Mouse (Mus musculus): Measurements from ENCODE around the gene Plod3.

Gene Plod3

DNA sequence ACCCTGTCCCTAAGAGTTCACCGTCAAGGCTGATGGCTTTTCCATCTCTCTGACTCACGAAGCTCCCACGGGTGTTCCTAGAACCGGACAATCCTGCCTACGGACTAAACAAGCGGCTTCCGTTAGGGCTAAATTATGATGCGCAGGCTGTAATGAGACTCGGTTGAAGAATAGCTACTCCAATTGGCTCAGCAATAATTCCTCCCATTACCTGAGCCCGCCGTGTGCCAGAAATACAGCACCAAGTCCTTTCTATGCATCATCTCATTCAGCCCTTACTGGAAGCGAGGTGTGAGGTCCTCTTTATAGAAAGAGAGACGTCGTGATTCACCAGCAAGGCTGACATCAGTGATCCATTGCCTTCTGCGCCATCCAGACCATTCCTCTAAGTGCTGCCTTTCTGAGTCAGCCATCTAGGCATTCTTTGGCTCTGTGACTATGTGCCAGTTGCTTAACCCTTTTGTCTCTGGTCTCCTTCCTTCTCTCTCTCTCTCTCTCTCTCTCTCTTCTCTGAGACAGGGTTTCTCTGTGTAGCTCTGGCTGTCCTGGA lies 25.7 kb downstream of the Plod3 start:
- Histone ChIP-seq H3K4me3 (replicated peaks; ENCODE audit: low read length) (no peak overlapping the region), H3K4me1 (replicated peaks; ENCODE audit: low read depth, low read length) (peaks cover 22% of the 10 kb centered on the region), H3K27me3 (ENCODE audit: insufficient read depth, low read length) (0 out of 2 replicates have a peak, but pooled peaks cover 4% of the 10 kb centered on the region), H3K36me3 (ENCODE audit: insufficient read depth, low read length) (no peaks in the 10 kb centered on the region), H3K9me3 (ENCODE audit: low read length) (peaks cover 7% of the 10 kb centered on the region; the same call in 1 of the 2 replicates)
- TF ChIP-seq NANOG (IDR thresholded peaks at IDR 0.05; ENCODE audit: borderline replicate concordance, low read length) (no peak), CTCF (conservative IDR thresholded peaks at IDR 0.05; ENCODE audit: low read length) (no peak), POU5F1 (IDR thresholded peaks at IDR 0.05; ENCODE audit: borderline replicate concordance, low read length) (no peak)

DNA sequence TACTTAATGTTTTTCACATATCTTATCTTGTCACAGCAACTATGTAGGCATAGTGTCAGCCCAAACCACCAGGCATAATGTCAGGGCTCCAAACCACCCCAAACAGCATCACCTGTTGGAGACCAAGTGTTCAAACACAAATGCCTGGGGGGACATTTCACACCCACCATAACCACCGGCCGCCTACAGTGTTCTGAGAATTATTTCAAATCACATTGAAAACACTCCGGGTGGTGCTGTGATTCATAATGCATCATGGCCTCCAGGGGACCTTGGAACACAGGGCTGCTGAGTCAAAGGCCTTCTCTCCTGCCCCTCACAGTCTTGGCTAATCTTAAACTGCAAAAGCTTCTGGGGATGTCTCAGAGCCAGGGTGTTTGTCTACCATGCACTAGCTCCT lies 29.1 kb downstream of the Plod3 start:
- no peak for TF ChIP-seq NANOG (IDR thresholded peaks at IDR 0.05; ENCODE audit: borderline replicate concordance, low read length)
- TF ChIP-seq POU5F1 (IDR thresholded peaks at IDR 0.05; ENCODE audit: borderline replicate concordance, low read length), result no peak
- no peak for TF ChIP-seq CTCF (conservative IDR thresholded peaks at IDR 0.05; ENCODE audit: low read length)
- Histone ChIP-seq H3K9me3 (ENCODE audit: low read length) (peaks cover 7% of the 10 kb centered on the region; the same call in 1 of the 2 replicates), H3K4me3 (replicated peaks; ENCODE audit: low read length) (no peak overlapping the region)

DNA sequence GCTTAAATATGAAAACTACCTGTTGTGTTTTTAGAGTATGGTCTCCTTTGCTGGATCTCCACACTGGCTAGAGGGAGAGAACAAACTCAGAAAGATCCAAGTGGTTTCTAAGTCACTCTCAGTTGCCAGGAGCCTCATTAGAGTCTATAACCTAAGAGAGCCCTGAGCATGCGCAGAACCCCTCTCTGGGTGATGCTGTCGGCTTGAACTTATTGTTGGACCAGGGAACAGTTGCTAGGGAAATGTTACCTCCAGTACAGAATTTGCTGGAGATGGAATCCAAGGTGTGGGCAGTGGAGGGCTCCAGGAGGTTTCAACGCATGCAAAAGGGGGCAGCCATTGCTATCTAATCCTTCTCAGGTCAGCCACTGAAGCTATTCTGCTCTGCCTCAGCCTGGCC lies 37.5 kb downstream of the Plod3 start:
- Histone ChIP-seq H3K27me3 (ENCODE audit: insufficient read depth, low read length) (peaks cover 39% of the 10 kb centered on the region), H3K36me3 (ENCODE audit: insufficient read depth, low read length) (no peaks in the 10 kb centered on the region), H3K4me3 (replicated peaks; ENCODE audit: low read length) (no peak overlapping the region), H3K9me3 (ENCODE audit: low read length) (no peaks in the 10 kb centered on the region), H3K4me1 (replicated peaks; ENCODE audit: low read depth, low read length) (peaks cover 50% of the 10 kb centered on the region)
- TF ChIP-seq NANOG (IDR thresholded peaks at IDR 0.05; ENCODE audit: borderline replicate concordance, low read length) (no peak), POU5F1 (IDR thresholded peaks at IDR 0.05; ENCODE audit: borderline replicate concordance, low read length) (no peak), CTCF (conservative IDR thresholded peaks at IDR 0.05; ENCODE audit: low read length) (no peak)

More for the DNA sequence above, 29.1 kb downstream of the Plod3 start:
- peaks cover 9% of the 10 kb centered on the region for H3K4me1 ChIP-seq (replicated peaks; ENCODE audit: low read depth, low read length)
- no peaks in the 10 kb centered on the region for H3K36me3 ChIP-seq (ENCODE audit: insufficient read depth, low read length)
- 0 out of 2 replicates have a peak, but pooled peaks cover 4% of the 10 kb centered on the region for H3K27me3 ChIP-seq (ENCODE audit: insufficient read depth, low read length)

DNA sequence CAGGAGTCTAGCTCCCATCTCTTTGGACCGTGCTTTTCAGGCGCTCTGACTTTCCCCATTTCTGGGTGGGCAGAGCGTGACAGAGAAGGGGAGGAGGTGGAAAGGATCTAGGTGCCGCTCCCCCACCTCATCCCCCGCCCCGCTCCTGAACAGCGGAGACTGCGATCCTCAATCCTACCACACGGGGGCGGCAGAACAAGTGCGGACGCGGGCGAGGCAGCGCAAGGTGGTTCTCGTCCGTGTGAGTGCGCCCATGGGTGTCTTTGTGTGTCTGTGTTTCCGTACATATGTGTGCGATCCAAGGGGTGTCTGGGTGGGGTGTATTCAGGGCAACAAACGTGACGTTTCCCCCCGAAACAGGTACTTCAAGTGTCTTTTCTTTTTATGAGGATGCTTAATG lies 38.3 kb downstream of the Plod3 start:
- Histone ChIP-seq H3K4me1 (replicated peaks; ENCODE audit: low read depth, low read length) (peaks cover 54% of the 10 kb centered on the region), H3K9me3 (ENCODE audit: low read length) (no peaks in the 10 kb centered on the region), H3K4me3 (replicated peaks; ENCODE audit: low read length) (peak overlapping the region; percentile 43), H3K27me3 (ENCODE audit: insufficient read depth, low read length) (peaks cover 43% of the 10 kb centered on the region), H3K36me3 (ENCODE audit: insufficient read depth, low read length) (no peaks in the 10 kb centered on the region)
- no peak for TF ChIP-seq POU5F1 (IDR thresholded peaks at IDR 0.05; ENCODE audit: borderline replicate concordance, low read length)
- TF ChIP-seq CTCF (conservative IDR thresholded peaks at IDR 0.05; ENCODE audit: low read length), result peak; percentile 88
- no peak for TF ChIP-seq NANOG (IDR thresholded peaks at IDR 0.05; ENCODE audit: borderline replicate concordance, low read length)

DNA sequence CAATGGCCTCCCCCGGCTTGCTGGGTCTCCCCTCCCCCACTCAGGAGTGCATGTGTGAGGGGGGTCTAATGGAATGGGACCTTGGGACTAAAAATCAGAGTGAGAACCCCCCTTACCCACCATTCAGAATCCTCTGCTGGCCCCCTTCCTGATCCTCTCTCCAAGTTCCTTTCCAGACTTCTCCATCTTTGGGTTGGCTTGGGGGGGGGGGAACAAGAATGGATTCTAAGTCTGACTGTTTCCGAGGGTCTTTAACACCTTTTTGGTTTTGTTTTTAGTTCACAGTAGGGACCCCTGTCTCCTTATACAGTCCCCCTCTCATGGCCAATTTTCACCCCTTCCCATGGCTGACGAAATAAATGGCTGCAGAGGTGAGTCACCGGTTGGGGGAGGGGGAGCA lies 39.3 kb downstream of the Plod3 start, which contains the start of gene Vgf:
Vgf (plus strand) TSS at position 301 of the 400 bp plus-strand sequence.
- Histone ChIP-seq H3K9me3 (ENCODE audit: low read length) (no peaks in the 10 kb centered on the region), H3K36me3 (ENCODE audit: insufficient read depth, low read length) (no peaks in the 10 kb centered on the region)
- TF ChIP-seq NANOG (IDR thresholded peaks at IDR 0.05; ENCODE audit: borderline replicate concordance, low read length), result no peak
- TF ChIP-seq POU5F1 (IDR thresholded peaks at IDR 0.05; ENCODE audit: borderline replicate concordance, low read length), result no peak

DNA sequence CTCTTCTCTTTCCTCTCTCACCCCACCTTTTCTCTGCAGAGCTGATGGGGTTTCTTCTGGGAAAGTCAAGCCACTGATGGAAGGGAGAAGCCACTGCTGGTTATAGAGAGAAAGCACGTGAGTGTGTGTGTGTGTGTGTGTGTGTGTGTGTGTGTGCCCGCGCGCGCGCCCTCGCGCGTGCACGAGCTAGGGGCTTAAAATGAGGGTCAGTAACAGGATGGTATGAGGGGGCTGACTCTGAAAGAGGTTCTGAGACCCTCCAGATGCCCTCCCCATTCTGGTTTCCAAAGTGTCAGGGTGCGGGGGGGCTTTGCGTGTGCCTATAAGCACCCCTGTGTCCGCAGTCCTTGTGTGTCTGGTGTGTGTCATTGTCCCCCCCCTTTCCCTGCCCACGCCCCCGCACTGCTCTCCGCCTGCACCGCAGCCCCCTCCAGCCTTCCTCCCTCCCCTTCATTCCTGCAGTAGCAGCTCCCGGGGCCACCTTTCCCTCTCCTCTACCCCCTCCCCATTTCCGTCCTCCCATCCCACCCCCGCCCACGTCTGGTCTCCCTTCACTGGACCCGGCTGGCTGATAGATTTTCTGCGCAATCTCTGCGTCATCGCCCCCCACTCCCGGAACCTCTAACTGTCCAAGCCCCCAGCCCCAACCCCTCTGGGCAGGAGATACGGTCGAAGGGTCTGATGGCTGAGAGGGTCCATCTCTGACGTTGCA lies 41.9 kb downstream of the Plod3 start:
- Histone ChIP-seq H3K9me3 (ENCODE audit: low read length) (no peaks in the 10 kb centered on the region), H3K4me3 (replicated peaks; ENCODE audit: low read length) (peak overlapping the region; percentile 82), H3K36me3 (ENCODE audit: insufficient read depth, low read length) (no peaks in the 10 kb centered on the region), H3K27me3 (ENCODE audit: insufficient read depth, low read length) (peaks cover 75% of the 10 kb centered on the region), H3K4me1 (replicated peaks; ENCODE audit: low read depth, low read length) (peaks cover 84% of the 10 kb centered on the region)
- TF ChIP-seq POU5F1 (IDR thresholded peaks at IDR 0.05; ENCODE audit: borderline replicate concordance, low read length) (no peak), CTCF (conservative IDR thresholded peaks at IDR 0.05; ENCODE audit: low read length) (no peak), NANOG (IDR thresholded peaks at IDR 0.05; ENCODE audit: borderline replicate concordance, low read length) (no peak)

More for the DNA sequence above, 39.3 kb downstream of the Plod3 start, which contains the start of gene Vgf:
- Histone ChIP-seq H3K4me3 (replicated peaks; ENCODE audit: low read length) (peak within 1 kb of the TSS; percentile 43), H3K27me3 (ENCODE audit: insufficient read depth, low read length) (peaks cover 53% of the 10 kb centered on the region), H3K4me1 (replicated peaks; ENCODE audit: low read depth, low read length) (peaks cover 64% of the 10 kb centered on the region)

DNA sequence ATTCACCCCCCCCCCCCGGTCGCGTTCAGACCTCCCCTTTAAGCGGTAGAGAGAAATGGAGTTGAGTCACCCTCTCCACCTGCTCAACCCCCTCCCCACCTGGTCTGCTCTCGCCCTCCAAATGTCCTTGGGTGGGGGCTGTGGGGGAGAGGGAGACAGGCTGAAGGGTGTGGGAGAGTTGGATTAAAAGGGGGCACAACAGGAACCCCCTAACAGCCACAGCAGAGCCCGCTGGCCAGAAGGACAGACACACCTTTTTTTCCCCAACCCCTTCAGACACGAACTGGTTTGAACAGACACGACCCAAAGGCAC lies 42.4 kb downstream of the Plod3 start:
- peak overlapping the region; percentile 82 for H3K4me3 ChIP-seq (replicated peaks; ENCODE audit: low read length)
- TF ChIP-seq NANOG (IDR thresholded peaks at IDR 0.05; ENCODE audit: borderline replicate concordance, low read length), result no peak
- TF ChIP-seq POU5F1 (IDR thresholded peaks at IDR 0.05; ENCODE audit: borderline replicate concordance, low read length), result no peak
- TF ChIP-seq CTCF (conservative IDR thresholded peaks at IDR 0.05; ENCODE audit: low read length), result no peak
- H3K27me3 ChIP-seq (ENCODE audit: insufficient read depth, low read length), result peaks cover 80% of the 10 kb centered on the region
- no peaks in the 10 kb centered on the region for H3K9me3 ChIP-seq (ENCODE audit: low read length)
- peaks cover 85% of the 10 kb centered on the region for H3K4me1 ChIP-seq (replicated peaks; ENCODE audit: low read depth, low read length)
- no peaks in the 10 kb centered on the region for H3K36me3 ChIP-seq (ENCODE audit: insufficient read depth, low read length)

DNA sequence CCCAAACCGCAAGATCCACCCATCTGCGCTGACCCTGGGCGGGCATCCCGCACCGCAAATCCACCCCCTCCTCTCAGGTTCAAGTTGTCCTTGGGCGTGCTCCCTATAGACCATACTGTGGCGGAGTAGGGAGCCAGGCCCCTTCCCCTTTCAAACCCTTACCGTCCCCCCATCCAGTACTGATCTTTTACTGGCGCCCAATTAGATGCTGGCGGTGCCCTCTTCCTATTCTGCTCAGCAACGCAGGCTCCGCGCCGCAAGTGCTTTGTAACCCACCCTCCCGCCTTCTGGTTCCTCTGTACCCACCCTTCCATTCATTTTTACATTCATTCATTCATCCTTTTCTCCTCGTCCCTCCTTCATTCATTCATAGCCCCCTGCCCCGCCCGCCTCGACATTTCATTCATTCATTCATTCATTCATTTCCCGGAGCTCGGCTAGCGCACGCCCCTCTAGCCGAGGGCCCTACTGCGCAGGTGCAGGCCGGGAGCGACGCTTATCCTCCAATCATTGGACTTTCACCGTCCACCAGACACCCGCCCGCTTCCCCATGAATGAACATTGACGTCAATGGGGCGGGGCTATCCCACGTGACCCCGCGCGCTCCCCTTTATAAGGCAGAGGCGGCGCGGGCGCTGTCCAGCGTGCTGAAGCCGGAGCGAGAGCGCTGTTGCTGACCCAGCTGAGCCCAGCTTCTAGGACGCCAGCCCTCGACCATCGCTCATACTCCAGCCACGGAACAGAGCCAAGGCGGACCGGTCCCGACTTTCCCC lies 43.0 kb downstream of the Plod3 start:
- TF ChIP-seq CTCF (conservative IDR thresholded peaks at IDR 0.05; ENCODE audit: low read length) (no peak), POU5F1 (IDR thresholded peaks at IDR 0.05; ENCODE audit: borderline replicate concordance, low read length) (no peak), NANOG (IDR thresholded peaks at IDR 0.05; ENCODE audit: borderline replicate concordance, low read length) (no peak)
- H3K27me3 ChIP-seq (ENCODE audit: insufficient read depth, low read length), result peaks cover 83% of the 10 kb centered on the region
- no peaks in the 10 kb centered on the region for H3K9me3 ChIP-seq (ENCODE audit: low read length)
- peak overlapping the region; percentile 84 for H3K4me3 ChIP-seq (replicated peaks; ENCODE audit: low read length)
- H3K4me1 ChIP-seq (replicated peaks; ENCODE audit: low read depth, low read length), result peaks cover 83% of the 10 kb centered on the region
- no peaks in the 10 kb centered on the region for H3K36me3 ChIP-seq (ENCODE audit: insufficient read depth, low read length)

Measured in E14TG2a.4 (cell line).